Mouse (Mus musculus) liver, adult 2 months (tissue): ENCODE measurements around the gene Lrrc36. TPM values are rescaled to one million over a fixed set of nuclear protein-coding genes. Genes with fewer than 3 reads are reported as not detected.

Source experiments
- DNase-seq: peaks from one replicate; pipeline ENCODE4 v3.0.0-alpha.2; 2011; ENCODE audit warnings: low read depth, low spot score; ENCODE audit errors: extremely low read depth
- H3K27ac ChIP-seq: fragments of 200-500 bp; replicated peaks from 2 replicates; pipeline ENCODE4 v1.5.1; 2012; ENCODE audit warnings: low read depth, mild to moderate bottlenecking, control low read depth, inconsistent platforms, low read length; ENCODE audit not compliant: insufficient read depth
- H3K27me3 ChIP-seq: fragments of 200-500 bp; 2 replicates; pipeline ENCODE4 v1.6.1; 2012; ENCODE audit warnings: mild to moderate bottlenecking, moderate library complexity, low read length, inconsistent platforms; ENCODE audit not compliant: control insufficient read depth, insufficient read depth
- H3K36me3 ChIP-seq: fragments of 200-500 bp; 2 replicates; pipeline ENCODE4 v1.6.1; 2012; ENCODE audit warnings: low read length, inconsistent platforms; ENCODE audit not compliant: control insufficient read depth, insufficient read depth
- H3K4me1 ChIP-seq: fragments of 200-500 bp; 2 replicates; pipeline ENCODE4 v1.6.1; 2011; ENCODE audit warnings: low read length; ENCODE audit not compliant: control insufficient read depth, insufficient read depth
- H3K4me3 ChIP-seq: fragments of 200-500 bp; 2 replicates; pipeline ENCODE4 v1.5.1; 2011; ENCODE audit warnings: low read depth, mild to moderate bottlenecking, control low read depth, low read length, moderate library complexity; ENCODE audit not compliant: insufficient read depth
- H3K79me2 ChIP-seq: fragments of 200-500 bp; 2 replicates; pipeline ENCODE4 v1.6.1; 2012; ENCODE audit warnings: inconsistent platforms, mild to moderate bottlenecking, low read length, moderate library complexity; ENCODE audit not compliant: control insufficient read depth, insufficient read depth
- H3K9ac ChIP-seq: fragments of 200-500 bp; 2 replicates; pipeline ENCODE4 v1.6.1; 2012; ENCODE audit warnings: low read depth, mild to moderate bottlenecking, control low read depth, inconsistent platforms, low read length
- CTCF ChIP-seq: fragments of 200-500 bp; IDR thresholded peaks from 2 replicates; pipeline ENCODE4 v1.5.1; 2011; ENCODE audit warnings: low read depth, low read length, control low read depth
- POLR2A ChIP-seq: fragments of 200-500 bp; IDR thresholded peaks from 2 replicates; pipeline ENCODE4 v1.6.1; 2011; ENCODE audit warnings: low read length, control low read depth; ENCODE audit not compliant: insufficient read depth; ENCODE audit errors: extremely low read depth
- WGBS: fragments of 180-500 bp; shearing (Covaris S2); methylation state at CpG from one replicate; pipeline ENCODE4 v1.1.7; 2018; 5-methylcytosine and 5-hydroxymethylcytosine counted together
- polyA plus RNA-seq: library from polyadenylated mRNA; depleted of rRNA; stranded (reverse); fragments of >200 nt; gene quantifications from 2 replicates; pipeline ENCODE4 v1.2.3, GENCODE M21; 2012
- total RNA-seq: library from RNA; depleted of rRNA; stranded (reverse); fragments of >200 nt; gene quantifications from 2 replicates; pipeline ENCODE4 v1.2.3, GENCODE M21; 2014

Gene Lrrc36
- total and polyA plus RNA-seq, 2 experiments: not detected

- TF ChIP-seq POLR2A (no peak), CTCF (no peak)
- WGBS: 91% methylated on average over 3 of the region's 3 CpGs
- Histone ChIP-seq H3K27ac (no peak overlapping the region), H3K4me1 (peaks cover 3% of the 10 kb centered on the region), H3K27me3 (no peaks in the 10 kb centered on the region; the same call in 1 of the 2 replicates), H3K36me3 (no peaks in the 10 kb centered on the region), H3K79me2 (no peaks in the 10 kb centered on the region), H3K9ac (no peak overlapping the region), H3K4me3 (no peak overlapping the region)
- no peak for DNase-seq
Observed at GRCm38 (mm10) chr8:105494566-105494965, 81.2 kb downstream of the Lrrc36 start.

- no peak overlapping the region; the same call in 1 of the 2 replicates for H3K4me3 ChIP-seq
- H3K4me1 ChIP-seq: peaks cover 3% of the 10 kb centered on the region
- H3K9ac ChIP-seq: no peak overlapping the region
- WGBS: 77% methylated on average over 17 of the region's 17 CpGs
- H3K27ac ChIP-seq: no peak overlapping the region
- no peaks in the 10 kb centered on the region; the same call in 1 of the 2 replicates for H3K27me3 ChIP-seq
- H3K79me2 ChIP-seq: no peaks in the 10 kb centered on the region
- no peaks in the 10 kb centered on the region for H3K36me3 ChIP-seq
- TF ChIP-seq POLR2A (no peak), CTCF (no peak)
- DNase-seq: no peak
Observed at GRCm38 (mm10) chr8:105495350-105496302, 82.3 kb downstream of the Lrrc36 start.

- TF ChIP-seq POLR2A (no peak), CTCF (peak; percentile 67)
- H3K79me2 ChIP-seq: no peaks in the 10 kb centered on the region
- H3K36me3 ChIP-seq: no peaks in the 10 kb centered on the region
- H3K4me1 ChIP-seq: peaks cover 3% of the 10 kb centered on the region
- H3K27me3 ChIP-seq: no peaks in the 10 kb centered on the region
- H3K27ac ChIP-seq: peak within 1 kb of the TSS; percentile 40; the same call in 1 of the 2 replicates
- peak within 1 kb of the TSS; percentile 77 for H3K9ac ChIP-seq
- peak; percentile 60 for DNase-seq
- 5% methylated on average over 67 of the region's 68 CpGs for WGBS
- H3K4me3 ChIP-seq: peak within 1 kb of the TSS; percentile 89
Observed at GRCm38 (mm10) chr8:105496439-105497180, 83.2 kb downstream of the Lrrc36 start, which contains the start of gene Zdhhc1. TSS of gene Zdhhc1 (minus strand) at chr8:105496902.

- 53% methylated on average over 12 of the region's 12 CpGs for WGBS
- Histone ChIP-seq H3K79me2 (no peaks in the 10 kb centered on the region), H3K27ac (peak overlapping the region; percentile 13), H3K36me3 (no peaks in the 10 kb centered on the region), H3K9ac (peak overlapping the region; percentile 52), H3K27me3 (no peaks in the 10 kb centered on the region), H3K4me1 (peaks cover 3% of the 10 kb centered on the region), H3K4me3 (peak overlapping the region; percentile 66)
- TF ChIP-seq CTCF: no peak
- no peak for TF ChIP-seq POLR2A
- no peak for DNase-seq
Observed at GRCm38 (mm10) chr8:105499787-105500186, 86.4 kb downstream of the Lrrc36 start.

- Histone ChIP-seq H3K4me3 (no peak overlapping the region; the same call in 1 of the 2 replicates), H3K4me1 (no peaks in the 10 kb centered on the region), H3K27me3 (no peaks in the 10 kb centered on the region), H3K79me2 (no peaks in the 10 kb centered on the region), H3K36me3 (no peaks in the 10 kb centered on the region), H3K27ac (peak overlapping the region; percentile 65), H3K9ac (no peak overlapping the region)
- DNase-seq: peak; percentile 29
- 80% methylated on average over 3 of the region's 3 CpGs for WGBS
- no peak for TF ChIP-seq POLR2A
- TF ChIP-seq CTCF: no peak
Observed at GRCm38 (mm10) chr8:105504617-105505016, 91.2 kb downstream of the Lrrc36 start.
